Mouse (Mus musculus) C2C12 (cell line): ENCODE results near the gene Acsbg2. TPM values are rescaled to one million over a fixed set of nuclear protein-coding genes. Genes with fewer than 3 reads are reported as not detected.
A peak's percentile ranks its signal among the peaks of the same experiment; 100 is the strongest.

Source experiments
- H3K27me3 ChIP-seq: one replicate; pipeline ENCODE4 v1.6.1; 2011; ENCODE audit not compliant: control insufficient read depth, insufficient read depth, insufficient read length
- H3K36me3 ChIP-seq: one replicate; pipeline ENCODE4 v1.6.1; 2011; ENCODE audit not compliant: control insufficient read depth, insufficient read depth
- H3K4me3 ChIP-seq: one replicate; pipeline ENCODE4 v1.5.1; 2011; ENCODE audit warnings: mild to moderate bottlenecking, control low read depth; ENCODE audit not compliant: poor library complexity, insufficient read depth, severe bottlenecking
- H3K79me2 ChIP-seq: one replicate; pipeline ENCODE4 v1.6.1; 2011; ENCODE audit not compliant: control insufficient read depth, insufficient read depth
- H3K79me3 ChIP-seq: one replicate; pipeline ENCODE4 v1.6.1; 2011; ENCODE audit warnings: low read depth, control low read depth
- H3ac ChIP-seq: one replicate; pipeline ENCODE3; 2011; ENCODE audit warnings: low read depth; ENCODE audit not compliant: control insufficient read depth, insufficient read length
- CEBPB ChIP-seq: IDR thresholded peaks from one replicate; pipeline ENCODE4 v1.6.1; 2011; ENCODE audit warnings: low read depth, mild to moderate bottlenecking, control low read depth, moderate library complexity
- CTCF ChIP-seq: IDR thresholded peaks from one replicate; pipeline ENCODE4 v1.5.1; 2011; ENCODE audit not compliant: control insufficient read depth, insufficient read depth, insufficient read length
- FOSL1 ChIP-seq: IDR thresholded peaks from one replicate; pipeline ENCODE4 v1.8.0; 2011; ENCODE audit warnings: mild to moderate bottlenecking, low read length; ENCODE audit not compliant: poor library complexity, insufficient read depth, severe bottlenecking
- MAX ChIP-seq: IDR thresholded peaks from one replicate; pipeline ENCODE4 v1.6.1; 2011; ENCODE audit warnings: mild to moderate bottlenecking, control low read depth
- MYOD1 ChIP-seq: IDR thresholded peaks from one replicate; pipeline ENCODE4 v1.6.1; 2011; ENCODE audit warnings: low read depth; ENCODE audit not compliant: control insufficient read depth, insufficient read length
- MYOG ChIP-seq: IDR thresholded peaks from one replicate; pipeline ENCODE4 v1.6.1; 2011; ENCODE audit not compliant: control insufficient read depth, insufficient read length; ENCODE audit errors: extremely low read depth
- USF1 ChIP-seq: IDR thresholded peaks from one replicate; pipeline ENCODE4 v1.6.1; 2011; ENCODE audit warnings: low read depth, mild to moderate bottlenecking, control low read depth, moderate library complexity
- polyA plus RNA-seq: library from polyadenylated mRNA; unstranded; fragments of >200 nt; fragmentation: generic; extraction: Trizol; gene quantifications from one replicate; pipeline ENCODE4 v1.2.1, GENCODE M21; 2012; ENCODE audit warnings: missing spikeins

Acsbg2 gene
- polyA plus RNA-seq, 1 experiment: not detected

GRCm38 (mm10) chr17:56808518-56808917 lies 65.7 kb downstream of the Acsbg2 start:
- no peaks in the 10 kb centered on the region for H3K27me3 ChIP-seq

GRCm38 (mm10) chr17:56805784-56806183 lies 68.5 kb downstream of the Acsbg2 start:
- H3K79me3 ChIP-seq: no peaks in the 10 kb centered on the region
- H3K4me3 ChIP-seq: no peak overlapping the region

More at GRCm38 (mm10) chr17:56808518-56808917, 65.7 kb downstream of the Acsbg2 start:
- H3K79me2 ChIP-seq: no peaks in the 10 kb centered on the region
- H3K79me3 ChIP-seq: no peaks in the 10 kb centered on the region
- TF ChIP-seq CTCF: peak; percentile 97
- TF ChIP-seq MYOD1: no peak
- no peak overlapping the region for H3ac ChIP-seq
- H3K4me3 ChIP-seq: no peak overlapping the region
- no peaks in the 10 kb centered on the region for H3K36me3 ChIP-seq

GRCm38 (mm10) chr17:56804952-56805351 lies 69.3 kb downstream of the Acsbg2 start:
- H3K36me3 ChIP-seq: no peaks in the 10 kb centered on the region
- no peaks in the 10 kb centered on the region for H3K79me3 ChIP-seq
- no peak overlapping the region for H3K4me3 ChIP-seq
- H3K79me2 ChIP-seq: no peaks in the 10 kb centered on the region
- no peak overlapping the region for H3ac ChIP-seq
- no peaks in the 10 kb centered on the region for H3K27me3 ChIP-seq
- no peak for TF ChIP-seq MYOD1
- TF ChIP-seq MAX: no peak
- no peak for TF ChIP-seq CTCF
- no peak for TF ChIP-seq MYOG
- no peak for TF ChIP-seq FOSL1
- no peak for TF ChIP-seq USF1

More at GRCm38 (mm10) chr17:56805784-56806183, 68.5 kb downstream of the Acsbg2 start:
- H3ac ChIP-seq: no peak overlapping the region
- TF ChIP-seq USF1: no peak
- no peak for TF ChIP-seq CEBPB
- TF ChIP-seq FOSL1: no peak
- TF ChIP-seq MYOD1: no peak
- TF ChIP-seq MAX: no peak
- no peak for TF ChIP-seq CTCF
- no peak for TF ChIP-seq MYOG
- H3K36me3 ChIP-seq: no peaks in the 10 kb centered on the region
- no peaks in the 10 kb centered on the region for H3K27me3 ChIP-seq
- H3K79me2 ChIP-seq: no peaks in the 10 kb centered on the region

- no peaks in the 10 kb centered on the region for H3K36me3 ChIP-seq
- H3K79me2 ChIP-seq: no peaks in the 10 kb centered on the region
- no peak for TF ChIP-seq FOSL1
- TF ChIP-seq MYOD1: no peak
- TF ChIP-seq MAX: no peak
- TF ChIP-seq USF1: no peak
- no peak for TF ChIP-seq CEBPB
- no peak for TF ChIP-seq CTCF
- no peak for TF ChIP-seq MYOG
- H3K79me3 ChIP-seq: no peaks in the 10 kb centered on the region
- H3K4me3 ChIP-seq: no peak overlapping the region
- H3ac ChIP-seq: no peak overlapping the region
- H3K27me3 ChIP-seq: no peaks in the 10 kb centered on the region
Measured at GRCm38 (mm10) chr17:56802065-56802464, 72.2 kb downstream of the Acsbg2 start.

GRCm38 (mm10) chr17:56799276-56799675 lies 75.0 kb downstream of the Acsbg2 start:
- Histone ChIP-seq H3K79me2 (no peaks in the 10 kb centered on the region), H3K27me3 (no peaks in the 10 kb centered on the region), H3ac (no peak overlapping the region), H3K36me3 (no peaks in the 10 kb centered on the region), H3K4me3 (no peak overlapping the region), H3K79me3 (no peaks in the 10 kb centered on the region)
- TF ChIP-seq MYOD1 (no peak), CEBPB (no peak), FOSL1 (no peak), CTCF (no peak), MAX (no peak), MYOG (no peak), USF1 (no peak)
